Mouse (Mus musculus) G1E (cell line): ENCODE results near the gene Eif2b2. TPM values are rescaled to one million over a fixed set of nuclear protein-coding genes. Genes with fewer than 3 reads are reported as not detected.

Experiments used
- ATAC-seq: 2 replicates; pipeline ENCODE4 v1.8.0; 2016; ENCODE audit warnings: mild to moderate bottlenecking; ENCODE audit not compliant: insufficient number of reproducible peaks, poor library complexity, low FRiP score, severe bottlenecking; ENCODE audit errors: extremely low read depth
- DNase-seq: peaks from one replicate; pipeline ENCODE4 v3.0.0; 2012; ENCODE audit warnings: low spot score
- H3K27me3 ChIP-seq: 2 replicates; pipeline ENCODE4 v1.6.1; 2012; ENCODE audit warnings: mild to moderate bottlenecking, low read length, inconsistent platforms; ENCODE audit not compliant: insufficient read depth
- H3K36me3 ChIP-seq: replicated peaks from 2 replicates; pipeline ENCODE3; 2012; ENCODE audit warnings: mild to moderate bottlenecking, inconsistent platforms
- H3K4me1 ChIP-seq: 2 replicates; pipeline ENCODE4 v1.6.1; 2012; ENCODE audit warnings: low read depth, low read length, inconsistent platforms, mixed read lengths; ENCODE audit not compliant: insufficient read depth
- H3K4me3 ChIP-seq: 2 replicates; pipeline ENCODE4 v1.5.1; 2012; ENCODE audit warnings: low read depth, mild to moderate bottlenecking, inconsistent platforms, low read length, moderate library complexity, mixed read lengths
- H3K9me3 ChIP-seq: replicated peaks from 2 replicates; pipeline ENCODE4 v1.6.1; 2012; ENCODE audit warnings: inconsistent platforms
- CTCF ChIP-seq: IDR thresholded peaks from 2 replicates; pipeline ENCODE4 v1.5.1; 2012; ENCODE audit warnings: low read depth, low read length, inconsistent platforms, mixed read lengths
- GATA1 ChIP-seq: IDR thresholded peaks from 2 replicates; pipeline ENCODE4 v1.6.1; 2012; ENCODE audit warnings: borderline replicate concordance, low read length, inconsistent platforms, mixed read lengths
- GATA2 ChIP-seq: IDR thresholded peaks from 2 replicates; pipeline ENCODE4 v1.6.1; 2012; ENCODE audit warnings: low read depth, low read length, inconsistent platforms, borderline replicate concordance
- POLR2AphosphoS5 ChIP-seq: IDR thresholded peaks from 2 replicates; pipeline ENCODE4 v1.6.1; 2012; ENCODE audit warnings: low read depth, low read length, inconsistent platforms; ENCODE audit not compliant: insufficient replicate concordance
- TAL1 ChIP-seq: conservative IDR thresholded peaks from 2 replicates; pipeline ENCODE4 v1.6.1; 2012; ENCODE audit warnings: low read depth, low read length, inconsistent platforms, mixed read lengths
- polyA plus RNA-seq: library from polyadenylated mRNA; stranded (reverse); fragments of >175 nt; gene quantifications from 2 replicates; pipeline ENCODE4 v1.2.3, GENCODE M21; 2012
- total RNA-seq, 2 experiments: library from RNA; stranded (forward) in 1 of 2; stranded (reverse) in 1 of 2; fragments of 200-1000 nt in 1 of 2; fragments of >200 nt in 1 of 2; fragmentation: Nextera tagmentation in 1 of 2; gene quantifications; 2 replicates each; pipeline ENCODE4 v1.2.3; 2014 to 2017

Gene Eif2b2
- total and polyA plus RNA-seq, 3 experiments, result 28.4 to 320 (median 155) TPM

GRCm38 (mm10) chr12:85271843-85272206 is 52.5 kb downstream of the Eif2b2 start:
- Histone ChIP-seq H3K27me3 (no peaks in the 10 kb centered on the region), H3K9me3 (no peaks in the 10 kb centered on the region), H3K4me1 (peaks cover 10% of the 10 kb centered on the region), H3K36me3 (peaks cover 56% of the 10 kb centered on the region), H3K4me3 (no peak overlapping the region)
- DNase-seq, result no peak
- ATAC-seq, result no peak
- TF ChIP-seq CTCF (no peak), POLR2AphosphoS5 (no peak), GATA1 (no peak), TAL1 (no peak), GATA2 (no peak)

GRCm38 (mm10) chr12:85273508-85273907 is 54.2 kb downstream of the Eif2b2 start:
- TF ChIP-seq CTCF (no peak), GATA1 (no peak), TAL1 (no peak), GATA2 (no peak), POLR2AphosphoS5 (no peak)
- H3K9me3 ChIP-seq, result no peaks in the 10 kb centered on the region
- no peak overlapping the region for H3K4me3 ChIP-seq
- DNase-seq, result no peak
- H3K36me3 ChIP-seq, result peaks cover 73% of the 10 kb centered on the region
- no peak for ATAC-seq
- H3K4me1 ChIP-seq, result peaks cover 19% of the 10 kb centered on the region
- no peaks in the 10 kb centered on the region for H3K27me3 ChIP-seq

Other genes starting within 250 kb of the Eif2b2 start
- gene Fcf1, start 248.6 kb upstream of the Eif2b2 start, total RNA-seq (2014; fragmentation: Nextera tagmentation), result 81.6 and 91.3 TPM in 2 replicates
- 236 and 288 TPM in 2 replicates for gene Fcf1, start 248.6 kb upstream of the Eif2b2 start, total RNA-seq (2017)
- gene Fcf1, start 248.6 kb upstream of the Eif2b2 start, polyA plus RNA-seq, result 20.8 and 30.0 TPM in 2 replicates
- gene Arel1, start 248.6 kb upstream of the Eif2b2 start, total RNA-seq (2014; fragmentation: Nextera tagmentation), result 125 and 130 TPM in 2 replicates
- 122 and 124 TPM in 2 replicates for gene Arel1, start 248.6 kb upstream of the Eif2b2 start, total RNA-seq (2017)
- gene Arel1, start 248.6 kb upstream of the Eif2b2 start, polyA plus RNA-seq, result 7.4 and 12.7 TPM in 2 replicates
- gene Ylpm1, start 223.2 kb upstream of the Eif2b2 start, total RNA-seq (2014; fragmentation: Nextera tagmentation), result 148 and 153 TPM in 2 replicates
- gene Ylpm1, start 223.2 kb upstream of the Eif2b2 start, total RNA-seq (2017), result 60.8 and 61.7 TPM in 2 replicates
- gene Ylpm1, start 223.2 kb upstream of the Eif2b2 start, polyA plus RNA-seq, result 65.5 and 77.0 TPM in 2 replicates
- 12.1 and 13.5 TPM in 2 replicates for gene Prox2, start 108.7 kb upstream of the Eif2b2 start, total RNA-seq (2014; fragmentation: Nextera tagmentation)
- gene Prox2, start 108.7 kb upstream of the Eif2b2 start, total RNA-seq (2017), result 10.3 and 10.7 TPM in 2 replicates
- 6.8 and 7.0 TPM in 2 replicates for gene Prox2, start 108.7 kb upstream of the Eif2b2 start, polyA plus RNA-seq
- gene Dlst, start 108.6 kb upstream of the Eif2b2 start, total RNA-seq (2014; fragmentation: Nextera tagmentation), result 208 and 213 TPM in 2 replicates
- 200 and 221 TPM in 2 replicates for gene Dlst, start 108.6 kb upstream of the Eif2b2 start, total RNA-seq (2017)
- gene Dlst, start 108.6 kb upstream of the Eif2b2 start, polyA plus RNA-seq, result 728 and 1,047 TPM in 2 replicates
- gene Rps6kl1, start 68.2 kb upstream of the Eif2b2 start, total RNA-seq (2014; fragmentation: Nextera tagmentation), result not detected in 2 replicates
- 0.06 and 0.11 TPM in 2 replicates for gene Rps6kl1, start 68.2 kb upstream of the Eif2b2 start, total RNA-seq (2017)
- gene Rps6kl1, start 68.2 kb upstream of the Eif2b2 start, polyA plus RNA-seq, result 0.03 TPM in 1 of 2 replicates, not detected in the other
- gene Pgf, start 41.7 kb upstream of the Eif2b2 start, total RNA-seq (2014; fragmentation: Nextera tagmentation), result not detected in 2 replicates
- 1.9 and 2.1 TPM in 2 replicates for gene Pgf, start 41.7 kb upstream of the Eif2b2 start, total RNA-seq (2017)
- gene Pgf, start 41.7 kb upstream of the Eif2b2 start, polyA plus RNA-seq, result not detected in 2 replicates
- gene Mlh3, start 51.1 kb downstream of the Eif2b2 start, total RNA-seq (2014; fragmentation: Nextera tagmentation), result 25.2 and 33.6 TPM in 2 replicates
- 19.5 and 20.8 TPM in 2 replicates for gene Mlh3, start 51.1 kb downstream of the Eif2b2 start, total RNA-seq (2017)
- 1.9 and 2.2 TPM in 2 replicates for gene Mlh3, start 51.1 kb downstream of the Eif2b2 start, polyA plus RNA-seq
- gene Acyp1, start 69.0 kb downstream of the Eif2b2 start, total RNA-seq (2014; fragmentation: Nextera tagmentation), result 57.0 and 57.3 TPM in 2 replicates
- 285 and 291 TPM in 2 replicates for gene Acyp1, start 69.0 kb downstream of the Eif2b2 start, total RNA-seq (2017)
- gene Acyp1, start 69.0 kb downstream of the Eif2b2 start, polyA plus RNA-seq, result 97.7 and 127 TPM in 2 replicates
- gene Zc2hc1c, start 69.1 kb downstream of the Eif2b2 start, total RNA-seq (2014; fragmentation: Nextera tagmentation), result not detected in 2 replicates
- 1.2 and 1.3 TPM in 2 replicates for gene Zc2hc1c, start 69.1 kb downstream of the Eif2b2 start, total RNA-seq (2017)
- 0.03 and 0.04 TPM in 2 replicates for gene Zc2hc1c, start 69.1 kb downstream of the Eif2b2 start, polyA plus RNA-seq
- 126 TPM in 2 replicates for gene Nek9, start 119.9 kb downstream of the Eif2b2 start, total RNA-seq (2014; fragmentation: Nextera tagmentation)
- gene Nek9, start 119.9 kb downstream of the Eif2b2 start, total RNA-seq (2017), result 59.1 and 62.9 TPM in 2 replicates
- 30.3 and 30.5 TPM in 2 replicates for gene Nek9, start 119.9 kb downstream of the Eif2b2 start, polyA plus RNA-seq
- 286 and 322 TPM in 2 replicates for gene Tmed10, start 155.4 kb downstream of the Eif2b2 start, total RNA-seq (2014; fragmentation: Nextera tagmentation)
- 61.7 and 85.4 TPM in 2 replicates for gene Tmed10, start 155.4 kb downstream of the Eif2b2 start, total RNA-seq (2017)
- gene Tmed10, start 155.4 kb downstream of the Eif2b2 start, polyA plus RNA-seq, result 255 and 271 TPM in 2 replicates